Mouse (Mus musculus) limb, embryonic 14.5 days (tissue): Measurements from ENCODE around the gene Slc39a11. TPM values are rescaled to one million over a fixed set of nuclear protein-coding genes. Genes with fewer than 3 reads are reported as not detected.

Experiments used
- ATAC-seq: fragments of 200-750 bp; cut with Nextera tagmentation; 2 replicates; pipeline ENCODE4 v1.8.0; 2017; ENCODE audit warnings: low read depth, moderate number of reproducible peaks, moderate TSS enrichment; ENCODE audit not compliant: low FRiP score
- DNase-seq: peaks from one replicate; pipeline ENCODE4 v3.0.0-alpha.2; 2015; ENCODE audit warnings: low spot score
- H3K27ac ChIP-seq: fragments of 300-500 bp; sonication (generic); replicated peaks from 2 replicates; pipeline ENCODE4 v1.5.1; 2014; ENCODE audit warnings: low read depth, mild to moderate bottlenecking, low read length, moderate library complexity, mixed read lengths
- H3K27me3 ChIP-seq: fragments of 300-500 bp; sonication (generic); 2 replicates; pipeline ENCODE4 v1.6.1; 2014; ENCODE audit warnings: low read length, mixed read lengths; ENCODE audit not compliant: control insufficient read depth, insufficient read depth
- H3K36me3 ChIP-seq: fragments of 300-500 bp; sonication (generic); 2 replicates; pipeline ENCODE4 v1.6.1; 2014; ENCODE audit warnings: mild to moderate bottlenecking, low read length, moderate library complexity, mixed read lengths; ENCODE audit not compliant: control insufficient read depth, insufficient read depth
- H3K4me1 ChIP-seq: fragments of 300-500 bp; sonication (generic); 2 replicates; pipeline ENCODE4 v1.6.1; 2014; ENCODE audit warnings: antibody characterized with exemption, low read length, mixed read lengths; ENCODE audit not compliant: control insufficient read depth, insufficient read depth
- H3K4me2 ChIP-seq: fragments of 300-500 bp; sonication (generic); replicated peaks from 2 replicates; pipeline ENCODE4 v1.6.1; 2014; ENCODE audit warnings: low read depth, mild to moderate bottlenecking, low read length, moderate library complexity; ENCODE audit not compliant: severe bottlenecking
- H3K4me3 ChIP-seq: fragments of 300-500 bp; sonication (generic); replicated peaks from 2 replicates; pipeline ENCODE4 v1.5.1; 2014; ENCODE audit warnings: low read length
- H3K9ac ChIP-seq: fragments of 300-500 bp; sonication (generic); 2 replicates; pipeline ENCODE4 v1.6.1; 2014; ENCODE audit warnings: mild to moderate bottlenecking, low read depth, low read length, moderate library complexity; ENCODE audit not compliant: severe bottlenecking
- H3K9me3 ChIP-seq: fragments of 300-500 bp; sonication (generic); 2 replicates; pipeline ENCODE4 v1.6.1; 2016; ENCODE audit warnings: low read length; ENCODE audit not compliant: control insufficient read depth
- POLR2A ChIP-seq: fragments of 200-500 bp; IDR thresholded peaks from 2 replicates; pipeline ENCODE4 v1.8.0; 2012; ENCODE audit warnings: inconsistent platforms, mild to moderate bottlenecking, moderate library complexity, borderline replicate concordance; ENCODE audit not compliant: insufficient read depth, insufficient read length; ENCODE audit errors: extremely low read depth
- WGBS: fragments of 180-500 bp; shearing (Covaris S2); extraction: QIAGEN DNeasy Blood & Tissue Kit; methylation state at CpG from one replicate; pipeline ENCODE4 v1.1.7; 2014; 5-methylcytosine and 5-hydroxymethylcytosine counted together
- polyA plus RNA-seq, 2 experiments: library from polyadenylated mRNA; depleted of rRNA in 1 of 2; stranded (reverse) in 1 of 2; unstranded in 1 of 2; fragments of >200 nt; fragmentation: Nextera tagmentation in 1 of 2; extraction: Ambion mirVana in 1 of 2; gene quantifications; 2 replicates each; pipeline versions ENCODE4 v1.2.1 to v1.2.3; 2012 to 2014

Gene Slc39a11
- polyA plus RNA-seq, 2 experiments: 17.2 to 24.5 TPM

DNA sequence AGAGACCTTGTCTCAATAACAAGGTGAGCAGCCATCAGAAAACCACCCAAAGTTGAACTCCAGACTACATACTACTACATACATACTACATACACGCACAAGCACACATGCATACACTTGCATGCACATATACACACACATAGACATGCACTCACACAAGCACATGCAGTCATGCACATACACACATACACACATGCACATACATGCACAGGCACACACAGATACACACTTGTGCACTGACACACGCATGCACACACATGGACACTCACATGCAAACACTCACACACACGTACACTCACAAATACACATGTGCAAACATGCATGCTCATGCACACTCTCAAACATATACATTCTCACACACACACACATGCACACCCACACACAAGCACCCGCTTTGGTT, 242.4 kb downstream of the Slc39a11 start:
- Histone ChIP-seq H3K36me3 (no peaks in the 10 kb centered on the region), H3K4me1 (no peaks in the 10 kb centered on the region), H3K27ac (no peak overlapping the region), H3K4me2 (no peak overlapping the region), H3K9ac (no peak overlapping the region), H3K27me3 (no peaks in the 10 kb centered on the region), H3K9me3 (no peaks in the 10 kb centered on the region), H3K4me3 (no peak overlapping the region)
- ATAC-seq: no peak
- WGBS: 92% methylated on average over 4 of the region's 4 CpGs
- no peak for TF ChIP-seq POLR2A
- no peak for DNase-seq

DNA sequence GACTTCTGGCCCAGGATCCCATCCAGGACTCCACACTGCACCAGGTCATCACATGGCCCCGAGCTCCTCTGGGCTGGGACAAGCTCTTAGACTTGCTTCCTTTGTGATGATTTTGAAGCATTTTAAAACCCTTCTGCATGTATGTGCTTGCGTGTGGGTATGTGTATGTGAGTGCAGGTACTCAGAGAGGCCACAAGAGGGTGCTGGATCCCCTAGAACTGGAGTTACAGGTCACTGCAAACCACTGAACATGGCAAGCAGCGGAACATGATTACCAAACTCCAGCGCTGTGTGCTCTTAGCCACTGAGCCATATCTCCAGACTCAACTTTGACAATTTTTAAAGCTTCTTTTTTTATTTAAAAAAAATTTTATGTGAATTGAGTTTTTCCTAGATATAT, 249.0 kb downstream of the Slc39a11 start:
- Histone ChIP-seq H3K4me2 (no peak overlapping the region), H3K9me3 (0 out of 2 replicates have a peak, but pooled peaks cover 3% of the 10 kb centered on the region), H3K9ac (no peak overlapping the region), H3K27ac (no peak overlapping the region), H3K27me3 (no peaks in the 10 kb centered on the region), H3K4me1 (no peaks in the 10 kb centered on the region), H3K36me3 (no peaks in the 10 kb centered on the region), H3K4me3 (no peak overlapping the region)
- WGBS: 96% methylated on average over 4 of the region's 4 CpGs
- no peak for TF ChIP-seq POLR2A
- ATAC-seq (no peak), DNase-seq (no peak)

DNA sequence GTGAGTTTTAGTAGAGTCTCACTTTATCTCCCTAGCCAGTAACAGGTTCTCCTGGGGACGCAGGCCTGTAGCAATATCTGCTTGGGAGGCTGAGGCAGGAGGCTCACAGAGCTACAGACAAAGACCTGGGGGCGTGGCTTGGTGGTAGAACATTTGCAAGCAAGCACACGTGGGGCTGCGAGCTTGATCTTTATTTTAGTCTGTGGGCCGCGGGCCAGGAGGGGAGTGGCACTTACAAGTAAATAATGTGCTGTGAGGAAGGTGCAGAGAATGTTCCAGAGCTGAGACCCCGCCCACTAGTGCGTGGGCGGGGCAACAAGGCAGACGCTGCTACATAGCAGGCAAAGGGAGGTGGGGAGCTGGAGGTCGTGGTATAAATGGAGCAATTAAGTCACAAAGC, 250.3 kb downstream of the Slc39a11 start:
- DNase-seq (no peak), ATAC-seq (no peak)
- Histone ChIP-seq H3K27ac (no peak overlapping the region), H3K9me3 (0 out of 2 replicates have a peak, but pooled peaks cover 3% of the 10 kb centered on the region), H3K9ac (no peak overlapping the region), H3K4me3 (no peak overlapping the region), H3K4me2 (no peak overlapping the region), H3K4me1 (no peaks in the 10 kb centered on the region), H3K36me3 (no peaks in the 10 kb centered on the region), H3K27me3 (no peaks in the 10 kb centered on the region)
- TF ChIP-seq POLR2A: no peak
- WGBS: 82% methylated on average over 11 of the region's 11 CpGs

DNA sequence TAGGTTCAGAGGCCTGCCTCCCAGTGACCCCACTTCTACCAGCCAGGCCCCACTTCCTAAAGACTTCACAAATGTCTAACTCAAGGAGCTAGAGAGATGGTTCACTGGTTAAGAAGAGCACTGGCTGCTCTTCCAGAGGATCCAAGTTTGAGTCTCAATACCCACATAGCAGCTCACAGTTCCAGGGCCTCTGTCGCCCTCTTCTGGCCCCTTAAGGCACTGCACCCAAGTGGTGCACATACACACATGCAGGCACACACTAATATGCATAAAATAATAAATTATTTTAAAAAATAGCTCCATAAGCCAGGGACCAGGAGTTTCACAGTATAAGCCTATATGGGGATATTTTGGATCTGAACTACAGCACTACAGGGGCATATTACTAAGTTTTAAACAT, 252.5 kb downstream of the Slc39a11 start:
- 69% methylated on average over 1 of the region's 1 CpGs for WGBS
- Histone ChIP-seq H3K4me1 (no peaks in the 10 kb centered on the region), H3K9me3 (0 out of 2 replicates have a peak, but pooled peaks cover 3% of the 10 kb centered on the region), H3K27me3 (no peaks in the 10 kb centered on the region), H3K9ac (no peak overlapping the region), H3K4me3 (no peak overlapping the region), H3K36me3 (no peaks in the 10 kb centered on the region), H3K27ac (no peak overlapping the region), H3K4me2 (no peak overlapping the region)
- ATAC-seq (no peak), DNase-seq (no peak)
- TF ChIP-seq POLR2A: no peak

DNA sequence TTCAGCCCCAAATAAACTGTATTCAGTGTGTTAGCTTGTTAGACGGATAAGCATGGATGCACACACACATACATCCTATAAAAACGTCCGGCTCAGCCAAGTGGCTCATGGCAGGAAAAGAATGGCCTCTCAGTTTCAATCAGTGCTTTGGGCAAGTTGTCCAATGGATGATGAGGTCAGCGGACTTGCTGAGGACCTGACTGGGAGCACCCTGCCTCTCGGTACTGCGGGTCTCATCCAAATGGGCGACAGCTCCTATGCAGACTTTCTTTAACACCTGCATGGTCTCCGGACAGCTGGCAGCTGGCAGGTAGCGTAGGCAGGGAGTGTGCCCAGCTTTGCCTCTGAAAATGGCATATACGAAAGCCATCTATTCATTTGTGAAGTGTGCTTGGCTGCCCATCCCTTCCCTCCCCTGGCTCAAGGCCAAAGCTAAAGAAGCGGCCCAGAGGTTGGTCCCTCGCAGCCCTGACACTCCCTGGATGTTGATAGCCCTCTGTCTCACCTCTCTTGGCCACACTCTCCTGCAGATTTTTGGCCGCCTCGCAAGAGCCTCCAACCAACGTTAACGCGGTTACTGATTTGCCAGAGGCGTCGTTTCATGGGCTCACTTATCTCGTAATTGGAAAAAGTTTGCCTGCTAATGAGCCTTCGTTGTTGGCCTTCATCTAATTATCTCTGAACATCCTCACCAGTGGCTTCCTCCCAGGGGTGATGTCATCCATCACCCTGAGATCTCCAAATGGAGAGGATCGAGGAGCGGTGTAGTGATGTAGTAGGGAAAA, 256.3 kb downstream of the Slc39a11 start:
- Histone ChIP-seq H3K4me1 (peaks cover 17% of the 10 kb centered on the region), H3K27ac (no peak overlapping the region)
- 75% methylated on average over 23 of the region's 23 CpGs for WGBS

DNA sequence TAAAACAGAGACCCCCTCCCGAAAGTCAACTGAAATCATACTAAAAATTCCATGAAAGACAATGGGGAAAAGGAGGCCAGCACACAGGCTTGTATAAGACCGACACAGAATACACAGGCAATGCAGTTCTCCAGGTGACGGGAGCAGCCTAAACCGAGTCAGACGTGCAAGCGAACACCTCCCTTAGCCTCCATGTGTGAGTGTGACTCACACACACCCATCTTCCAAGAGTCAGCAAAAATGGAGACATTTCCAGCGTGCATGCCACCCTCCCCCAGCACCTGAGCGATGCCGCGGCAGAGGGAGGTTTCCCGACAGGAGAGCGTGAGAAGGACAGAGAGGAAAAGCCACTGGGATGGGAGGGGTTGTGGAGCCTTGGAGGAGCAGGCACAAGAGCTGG, 258.2 kb downstream of the Slc39a11 start:
- Histone ChIP-seq H3K9ac (no peak overlapping the region), H3K36me3 (no peaks in the 10 kb centered on the region), H3K27ac (no peak overlapping the region), H3K4me1 (peaks cover 17% of the 10 kb centered on the region), H3K9me3 (no peaks in the 10 kb centered on the region), H3K4me2 (no peak overlapping the region), H3K4me3 (no peak overlapping the region), H3K27me3 (no peaks in the 10 kb centered on the region)
- no peak for ATAC-seq
- no peak for TF ChIP-seq POLR2A
- DNase-seq: no peak
- WGBS: 87% methylated on average over 12 of the region's 12 CpGs

More for the DNA sequence above, 256.3 kb downstream of the Slc39a11 start:
- DNase-seq (no peak), ATAC-seq (no peak)
- TF ChIP-seq POLR2A: no peak
- H3K9ac ChIP-seq: no peak overlapping the region
- no peaks in the 10 kb centered on the region for H3K36me3 ChIP-seq
- H3K9me3 ChIP-seq: no peaks in the 10 kb centered on the region
- H3K4me3 ChIP-seq: no peak overlapping the region
- H3K27me3 ChIP-seq: no peaks in the 10 kb centered on the region
- no peak overlapping the region for H3K4me2 ChIP-seq
